Comparison of ENCODE assay signal across 20 mouse cellular contexts in the genomic region with DNA sequence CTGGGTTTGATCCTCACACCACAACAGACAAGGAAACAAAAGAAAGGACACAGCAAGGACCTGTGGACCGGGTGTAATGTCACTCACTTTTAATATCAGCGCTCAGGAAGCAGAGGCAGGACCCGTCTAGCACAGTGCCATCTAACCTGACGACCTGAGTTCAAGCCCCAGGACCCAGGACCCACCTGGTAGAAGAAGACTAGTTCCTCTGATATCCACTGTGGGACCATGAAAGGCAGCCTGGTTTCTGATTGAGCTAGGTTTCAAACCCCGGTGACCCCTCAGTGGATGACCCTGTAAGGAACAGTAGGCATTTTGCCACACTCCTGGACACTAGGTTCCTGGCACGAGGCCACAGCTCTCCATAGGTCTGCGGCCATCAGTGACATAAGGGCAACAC. TPM values are rescaled to one million over a fixed set of nuclear protein-coding genes. Genes with fewer than 3 reads are reported as not detected.
DNase-seq lines count a peak whose midpoint lies in the region; TF ChIP-seq lines count a peak whose summit lies in the region.
"Had no signal": no experiment of that assay in that cellular context is flagged by ENCODE, and none has a peak within 500 bp of the region (broad histone marks: within the 10 kb centered on the region; RNA-seq: fewer than 3 reads in every experiment).

No protein-coding gene starts in this region.

- intact Hi-C loops in heart, postnatal 10 days (cut with DNase I): no loop called here

- H3K4me1 ChIP-seq in small intestine, adult 2 months (ENCODE audit: control insufficient read depth, insufficient read depth, insufficient read length, low read length): peaks cover 18% of the 10 kb centered on the region

- peak; percentile 10 to 21 for DNase-seq in adrenal gland, adult (ENCODE audit: inconsistent age in 2 of 2, low spot score in 1 of 2)
- DNase-seq in adrenal gland, postnatal 10 days: no peak
- peak; percentile 9 for DNase-seq in heart, postnatal 4 days
- no peak for DNase-seq in heart, postnatal 10 days
- peak; percentile 45 for DNase-seq in testis, postnatal 10 days (ENCODE audit: low spot score)
- DNase-seq in testis, postnatal 14 days (ENCODE audit: low spot score): no peak
- DNase-seq: adrenal gland, postnatal 14 days; B cell, adult 2 months; cerebellum, adult 11-12 months; cerebellum, adult 9-10 months; forebrain, postnatal 0 days; heart, postnatal 36 days had no signal

- H3K27ac ChIP-seq in small intestine, adult 2 months (ENCODE audit: insufficient read depth, low read depth, low read length): peak overlapping the region; percentile 3; the same call in 1 of the 2 replicates
- H3K27ac ChIP-seq: embryonic facial prominence, embryonic 10.5 days; forebrain, embryonic 13.5 days; heart, adult 2 months; hindbrain, embryonic 12.5 days had no signal

- TF ChIP-seq POLR2A in small intestine, adult 2 months (IDR thresholded peaks at IDR 0.05; ENCODE audit: low read depth, low read length): no peak

- H3K36me3 ChIP-seq in small intestine, adult 2 months (ENCODE audit: control insufficient read depth, insufficient read depth, low read length): no peaks in the 10 kb centered on the region
- H3K36me3 ChIP-seq: embryonic facial prominence, embryonic 10.5 days; heart, embryonic 12.5 days; hindbrain, embryonic 12.5 days had no signal

- H3K27me3 ChIP-seq in small intestine, adult 2 months (ENCODE audit: control insufficient read depth, insufficient read depth, low read length): no peaks in the 10 kb centered on the region

- no peak for TF ChIP-seq CTCF in small intestine, adult 2 months (IDR thresholded peaks at IDR 0.05; ENCODE audit: extremely low read depth, insufficient read length, insufficient replicate concordance, low read depth, low read length)

- 76% methylated on average over 7 of the region's 7 CpGs for WGBS in small intestine, adult 2 months

- no peak overlapping the region for H3K4me3 ChIP-seq in small intestine, adult 2 months (ENCODE audit: low read depth, low read length)
- H3K4me3 ChIP-seq: embryonic facial prominence, embryonic 10.5 days; forebrain, embryonic 13.5 days; heart, adult 2 months; heart, embryonic 12.5 days; hindbrain, embryonic 12.5 days had no signal

RNA-seq across cellular contexts. Expression of gene Cdkn1a, which starts 6.1 kb away (rescaled TPM):
- total RNA-seq in adrenal gland, postnatal 10 days (2021): 100 to 1,000 TPM in 1 of 2 experiments, 10 to 100 TPM in 1; 46.6 to 201 TPM
- 10 to 100 TPM; 55.9 to 57.1 TPM for total RNA-seq in heart, postnatal 4 days (2021)
- 100 to 1,000 TPM in 1 of 2 experiments, 10 to 100 TPM in 1; 46.2 to 180 TPM for total RNA-seq in heart, postnatal 10 days (2021)
- polyA plus RNA-seq in small intestine, adult 2 months (2012; rRNA removed): 85.1 and 293 TPM in 2 replicates

RNA-seq across cellular contexts. Expression of gene Rab44, which starts 29.3 kb away (rescaled TPM):
- total RNA-seq in adrenal gland, postnatal 10 days (2021): 1 to 10 TPM in 1 of 2 experiments, under 1 TPM in 1; 0.66 to 1.4 TPM
- under 1 TPM; 0.47 to 0.57 TPM for total RNA-seq in heart, postnatal 4 days (2021)
- under 1 TPM; 0.34 to 0.87 TPM for total RNA-seq in heart, postnatal 10 days (2021)
- 0.37 and 2.5 TPM in 2 replicates for polyA plus RNA-seq in small intestine, adult 2 months (2012; rRNA removed)
- total RNA-seq: forebrain, postnatal 0 days had no signal
- polyA plus RNA-seq: CD4-positive, CD25-positive, alpha-beta regulatory T cell, adult 4 months; forebrain, embryonic 13.5 days; forebrain, postnatal 0 days; inflammation-experienced regulatory T-cells, adult 6 months had no signal

RNA-seq across cellular contexts. Expression of gene Srsf3, which starts 52.2 kb away (rescaled TPM):
- total RNA-seq in adrenal gland, postnatal 10 days (2021): 100 to 1,000 TPM; 144 to 193 TPM
- 100 to 1,000 TPM; 224 to 227 TPM for total RNA-seq in heart, postnatal 4 days (2021)
- 100 to 1,000 TPM; 152 to 159 TPM for total RNA-seq in heart, postnatal 10 days (2021)
- polyA plus RNA-seq in small intestine, adult 2 months (2012; rRNA removed): 35.9 and 69.4 TPM in 2 replicates

Comparison
In these comparisons a context has a peak if more than half of its experiments do, and no peak if none do; other contexts are left out.
1. DNase-seq: peak in adrenal gland, adult (2 of 2), heart, postnatal 4 days (single experiment) and testis, postnatal 10 days (single experiment); none in adrenal gland, postnatal 10 days (single experiment), heart, postnatal 10 days (0 of 2) and testis, postnatal 14 days (single experiment).